Mouse (Mus musculus) CH12.LX (cell line): ENCODE results near the gene Aqp6. TPM values are rescaled to one million over a fixed set of nuclear protein-coding genes. Genes with fewer than 3 reads are reported as not detected.

Experiments used
- DNase-seq: peaks from one replicate; pipeline ENCODE4 v3.0.0-alpha.2; 2013; ENCODE audit errors: extremely low read depth
- H3K27ac ChIP-seq: 2 replicates; pipeline ENCODE4 v1.5.1; 2012; ENCODE audit warnings: low read depth, mild to moderate bottlenecking, control low read depth, moderate library complexity; ENCODE audit not compliant: insufficient read depth
- H3K27me3 ChIP-seq: replicated peaks from 2 replicates; pipeline ENCODE3; 2012; ENCODE audit warnings: inconsistent platforms
- H3K36me3 ChIP-seq, 2 experiments: replicated peaks in 1 of 2; 2 replicates each; pipeline versions ENCODE3 to v1.6.1; 2012; ENCODE audit warnings: inconsistent platforms in 1 of 2, low read length in 1 of 2, mild to moderate bottlenecking in 1 of 2, mixed read lengths in 1 of 2, moderate library complexity in 1 of 2; ENCODE audit not compliant: control insufficient read depth in 1 of 2, insufficient read depth in 1 of 2
- H3K4me1 ChIP-seq, 2 experiments: 2 replicates each; pipeline ENCODE4 v1.6.1; 2012; ENCODE audit warnings: inconsistent platforms in 1 of 2, moderate library complexity in 1 of 2; ENCODE audit not compliant: insufficient read depth in 2 of 2, control insufficient read depth in 1 of 2
- H3K4me2 ChIP-seq: 2 replicates; pipeline ENCODE4 v1.6.1; 2012; ENCODE audit warnings: low read depth, mild to moderate bottlenecking, control low read depth; ENCODE audit not compliant: poor library complexity, insufficient read depth, severe bottlenecking
- H3K4me3 ChIP-seq, 3 experiments: fragments of 150-350 bp in 1 of 3; sonication (generic) in 1 of 3; replicated peaks in 1 of 3; 2 replicates each; pipeline versions ENCODE3 to v1.5.1; 2011 to 2012; ENCODE audit warnings: low read depth in 2 of 3, low read length in 2 of 3, mild to moderate bottlenecking in 2 of 3, moderate library complexity in 2 of 3, control low read depth in 1 of 3, improper control_type of control experiment in 1 of 3, inconsistent platforms in 1 of 3, mixed read lengths in 1 of 3; ENCODE audit not compliant: poor library complexity in 1 of 3
- H3K79me2 ChIP-seq: replicated peaks from 2 replicates; pipeline ENCODE4 v1.6.1; 2012; ENCODE audit warnings: mild to moderate bottlenecking, moderate library complexity; ENCODE audit not compliant: control insufficient read depth, poor library complexity, insufficient read depth, severe bottlenecking; ENCODE audit errors: extremely low read depth
- H3K9ac ChIP-seq: 2 replicates; pipeline ENCODE4 v1.6.1; 2012; ENCODE audit warnings: low read depth, mild to moderate bottlenecking, control low read depth, moderate library complexity; ENCODE audit not compliant: insufficient read depth
- H3K9me3 ChIP-seq: replicated peaks from 2 replicates; pipeline ENCODE3; 2012; ENCODE audit warnings: low read length, inconsistent platforms, mixed read lengths
- BHLHE40 ChIP-seq: IDR thresholded peaks from 2 replicates; pipeline ENCODE4 v1.6.1; 2011; ENCODE audit warnings: mild to moderate bottlenecking, low read depth, low read length, improper control_type of control experiment
- CTCF ChIP-seq, 2 experiments: IDR thresholded peaks in 1 of 2; conservative IDR thresholded peaks in 1 of 2; 2 replicates each; pipeline ENCODE4 v1.5.1; 2011 to 2012; ENCODE audit warnings: low read depth in 2 of 2, low read length in 2 of 2, improper control_type of control experiment in 1 of 2, inconsistent platforms in 1 of 2, mild to moderate bottlenecking in 1 of 2, moderate library complexity in 1 of 2
- E2F4 ChIP-seq: IDR thresholded peaks from 2 replicates; pipeline ENCODE4 v1.6.1; 2011; ENCODE audit warnings: low read depth, low read length, improper control_type of control experiment; ENCODE audit not compliant: insufficient replicate concordance
- ETS1 ChIP-seq: conservative IDR thresholded peaks from 2 replicates; pipeline ENCODE4 v1.6.1; 2012; ENCODE audit warnings: low read depth, mild to moderate bottlenecking, inconsistent platforms, low read length, improper control_type of control experiment, moderate library complexity
- GABPA ChIP-seq: IDR thresholded peaks from 2 replicates; pipeline ENCODE4 v1.6.1; 2012; ENCODE audit warnings: low read depth, low read length, improper control_type of control experiment, inconsistent platforms; ENCODE audit not compliant: insufficient replicate concordance
- IRF4 ChIP-seq: IDR thresholded peaks from 2 replicates; pipeline ENCODE4 v1.6.1; 2014; ENCODE audit warnings: low read depth, mild to moderate bottlenecking, inconsistent platforms, low read length, improper control_type of control experiment
- JUN ChIP-seq: IDR thresholded peaks from 2 replicates; pipeline ENCODE4 v1.6.1; 2011; ENCODE audit warnings: low read depth, mild to moderate bottlenecking, low read length, improper control_type of control experiment, moderate library complexity; ENCODE audit not compliant: insufficient read depth
- JUND ChIP-seq: conservative IDR thresholded peaks from 2 replicates; pipeline ENCODE4 v1.6.1; 2011; ENCODE audit warnings: low read depth, low read length, improper control_type of control experiment
- KAT2A ChIP-seq: IDR thresholded peaks from 2 replicates; pipeline ENCODE4 v1.6.1; 2012; ENCODE audit warnings: low read length, improper control_type of control experiment, inconsistent platforms; ENCODE audit not compliant: insufficient replicate concordance
- MAFK ChIP-seq: IDR thresholded peaks from 2 replicates; pipeline ENCODE4 v1.6.1; 2011; ENCODE audit warnings: low read length, improper control_type of control experiment; ENCODE audit not compliant: insufficient replicate concordance
- MEF2A ChIP-seq: IDR thresholded peaks from 2 replicates; pipeline ENCODE4 v1.6.1; 2014; ENCODE audit warnings: low read depth, mild to moderate bottlenecking, inconsistent platforms, low read length, improper control_type of control experiment, borderline replicate concordance
- MXI1 ChIP-seq: IDR thresholded peaks from 2 replicates; pipeline ENCODE4 v1.6.1; 2011; ENCODE audit warnings: mild to moderate bottlenecking, low read depth, low read length, improper control_type of control experiment
- MYC ChIP-seq: IDR thresholded peaks from 2 replicates; pipeline ENCODE4 v1.6.1; 2011; ENCODE audit warnings: low read depth, mild to moderate bottlenecking, improper control_type of control experiment, low read length
- NELFE ChIP-seq: IDR thresholded peaks from 2 replicates; pipeline ENCODE4 v1.6.1; 2011; ENCODE audit warnings: low read depth, low read length, improper control_type of control experiment
- PAX5 ChIP-seq: IDR thresholded peaks from 2 replicates; pipeline ENCODE4 v1.6.1; 2012; ENCODE audit warnings: low read length, inconsistent platforms, mixed read lengths
- POLR2A ChIP-seq: IDR thresholded peaks from 2 replicates; pipeline ENCODE4 v1.6.1; 2011; ENCODE audit warnings: low read depth, mild to moderate bottlenecking, improper control_type of control experiment, low read length
- RAD21 ChIP-seq: IDR thresholded peaks from 2 replicates; pipeline ENCODE4 v1.6.1; 2011; ENCODE audit warnings: low read depth, mild to moderate bottlenecking, low read length, improper control_type of control experiment, moderate library complexity
- RCOR1 ChIP-seq: conservative IDR thresholded peaks from 2 replicates; pipeline ENCODE4 v1.6.1; 2012; ENCODE audit warnings: low read depth, mild to moderate bottlenecking, inconsistent platforms, low read length, improper control_type of control experiment
- TBP ChIP-seq: conservative IDR thresholded peaks from 2 replicates; pipeline ENCODE4 v1.6.1; 2011; ENCODE audit warnings: low read depth, low read length, improper control_type of control experiment
- UBTF ChIP-seq: IDR thresholded peaks from 2 replicates; pipeline ENCODE4 v1.6.1; 2012; ENCODE audit warnings: low read depth, mild to moderate bottlenecking, inconsistent platforms, low read length, improper control_type of control experiment, moderate library complexity
- ZC3H11A ChIP-seq: IDR thresholded peaks from 2 replicates; pipeline ENCODE4 v1.6.1; 2012; ENCODE audit warnings: low read depth, mild to moderate bottlenecking, inconsistent platforms, low read length, improper control_type of control experiment
- ZNF384 ChIP-seq: IDR thresholded peaks from 2 replicates; pipeline ENCODE4 v1.6.1; 2012; ENCODE audit warnings: low read depth, low read length, improper control_type of control experiment, inconsistent platforms
- dilution Hi-C: fragments of 300-500 bp; cut with MboI; formaldehyde crosslinking; loops from 2 replicates; pipeline ENCODE4 v1.14.3; 2020; ENCODE audit warnings: low sequenced_read_pairs; ENCODE audit not compliant: extremely low pct_unique_long_range_greater_than_20kb, extremely low pct_ligation_motif_present
- in situ Hi-C: fragments of 300-500 bp; cut with MboI; formaldehyde crosslinking; loops from 3 replicates; pipeline ENCODE4 v1.14.3; 2019; ENCODE audit warnings: low sequenced_read_pairs, low pct_ligation_motif_present, low pct_unique_long_range_greater_than_20kb, mixed read lengths
- polyA plus RNA-seq: library from polyadenylated mRNA; unstranded; fragments of >175 nt; gene quantifications from 2 replicates; pipeline ENCODE4 v1.2.1, GENCODE M21; 2012; ENCODE audit warnings: low read depth; ENCODE audit not compliant: insufficient read length
- total RNA-seq, 2 experiments: library from RNA; depleted of rRNA; stranded (reverse); fragments of 300-350 nt in 1 of 2; fragments of >200 nt in 1 of 2; gene quantifications; 2 replicates each; pipeline ENCODE4 v1.2.3; 2012 to 2014

Gene Aqp6
- total and polyA plus RNA-seq, 3 experiments, result not detected

DNA sequence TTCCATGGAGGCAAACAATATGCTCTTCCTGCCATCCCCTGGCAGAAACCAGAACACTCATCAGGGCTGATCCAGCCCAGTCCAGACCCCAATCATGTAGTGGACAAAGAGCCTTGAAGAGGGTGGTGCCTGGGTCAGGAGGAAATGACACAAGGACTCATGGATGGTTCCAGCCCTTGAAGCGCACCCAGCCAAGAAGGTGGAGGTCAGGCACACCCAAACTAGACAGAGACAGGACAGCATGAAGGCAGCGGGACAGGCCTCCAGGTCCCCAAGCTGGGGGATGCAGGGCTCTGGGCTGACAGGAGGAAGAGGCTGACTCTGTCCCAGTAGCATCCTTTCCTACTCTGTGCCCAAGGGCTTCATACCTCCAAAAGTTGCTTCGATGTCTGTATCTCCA is 14.7 kb upstream of the Aqp6 start:
- Histone ChIP-seq H3K79me2 (no peaks in the 10 kb centered on the region), H3K9ac (no peak overlapping the region), H3K4me2 (no peak overlapping the region), H3K4me3 (no peak overlapping the region), H3K27me3 (peaks cover 86% of the 10 kb centered on the region), H3K36me3 (no peaks in the 10 kb centered on the region), H3K4me1 (peaks cover 3 to 6% of the 10 kb centered on the region in 2 experiments; a peak in 2 of 4 replicates), H3K9me3 (peaks cover 13% of the 10 kb centered on the region), H3K27ac (no peak overlapping the region)
- in situ Hi-C loops (no loop called here), dilution Hi-C loops (no loop called here)
- TF ChIP-seq KAT2A, result no peak
- no peak for TF ChIP-seq MAFK
- no peak for TF ChIP-seq JUN
- no peak for TF ChIP-seq MXI1
- TF ChIP-seq E2F4, result no peak
- no peak for TF ChIP-seq GABPA
- no peak for DNase-seq

DNA sequence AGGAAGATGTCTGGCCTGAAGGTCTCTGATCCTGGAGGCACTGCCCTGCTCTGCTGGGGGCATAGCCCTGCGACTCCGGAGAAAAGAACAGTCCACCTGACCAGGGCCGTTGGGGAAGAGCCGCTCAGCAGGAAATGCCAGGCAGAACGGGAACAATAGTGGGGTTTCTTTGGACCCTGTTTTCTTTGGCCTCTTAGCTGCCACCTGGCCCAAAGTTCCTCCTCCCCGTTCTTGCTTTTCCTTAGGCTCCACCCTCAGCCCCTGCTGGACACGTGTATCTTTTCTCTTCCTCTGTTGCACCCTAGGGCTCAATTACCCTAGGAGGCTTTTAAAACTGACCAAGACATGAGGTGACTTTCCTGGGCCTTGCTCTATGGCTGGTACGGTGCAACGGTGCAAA is 12.0 kb upstream of the Aqp6 start:
- Histone ChIP-seq H3K4me1 (peaks cover 3 to 9% of the 10 kb centered on the region in 2 experiments; a peak in 2 of 4 replicates), H3K27me3 (peaks cover 90% of the 10 kb centered on the region), H3K36me3 (no peaks in the 10 kb centered on the region), H3K79me2 (no peaks in the 10 kb centered on the region), H3K4me2 (no peak overlapping the region), H3K9me3 (peaks cover 5% of the 10 kb centered on the region), H3K27ac (no peak overlapping the region), H3K4me3 (no peak overlapping the region), H3K9ac (no peak overlapping the region)
- DNase-seq, result no peak
- TF ChIP-seq BHLHE40, result no peak
- TF ChIP-seq ETS1, result no peak
- TF ChIP-seq MYC, result no peak
- TF ChIP-seq NELFE, result no peak
- TF ChIP-seq TBP, result no peak
- TF ChIP-seq RCOR1, result no peak
- no peak for TF ChIP-seq CTCF (conservative IDR thresholded peaks at IDR 0.05 in 1 of 2, IDR thresholded peaks at IDR 0.05 in 1 of 2; ENCODE audit: low read depth in 2 of 2, low read length in 2 of 2)
- no peak for TF ChIP-seq PAX5
- TF ChIP-seq ZNF384, result no peak
- no peak for TF ChIP-seq JUND
- TF ChIP-seq POLR2A, result no peak
- TF ChIP-seq MEF2A, result no peak
- no peak for TF ChIP-seq UBTF
- TF ChIP-seq RAD21, result no peak
- TF ChIP-seq ZC3H11A, result no peak
- no peak for TF ChIP-seq MAFK
- TF ChIP-seq IRF4, result no peak
- in situ Hi-C loops, result no loop called here
- dilution Hi-C loops, result no loop called here
